Mouse (Mus musculus): ENCODE measurements at regions not wholly inside any gene's neighbourhood (a gene's known extent, or its start where the extent isn't known, plus 50 kb on each side); places are given as distances from the start of the nearest gene placed in this dataset.
"Not testable (repeated sequence)": the region's sequence is repeated elsewhere in the genome, so short reads cannot be mapped to it uniquely, and the experiment has no call there.

GRCm38 (mm10) chr9:82612526-82612925 lies 216.8 kb upstream of the Irak1bp1 start:
- 50% methylated on average over 2 of the region's 2 CpGs for WGBS
- no peaks in the 10 kb centered on the region for H3K36me3 ChIP-seq (replicated peaks; ENCODE audit: control insufficient read depth, insufficient read depth, low read length)

GRCm38 (mm10) chr9:82632411-82632810 lies 196.9 kb upstream of the Irak1bp1 start:
- Histone ChIP-seq H3K36me3 (replicated peaks; ENCODE audit: control insufficient read depth, insufficient read depth, low read length) (no peaks in the 10 kb centered on the region), H3K4me1 (ENCODE audit: control insufficient read depth, insufficient read depth) (peaks cover 6% of the 10 kb centered on the region; the same call in 1 of the 2 replicates), H3K27ac (ENCODE audit: low read depth) (no peak overlapping the region), H3K4me2 (ENCODE audit: low read depth, low read length) (no peak overlapping the region), H3K27me3 (ENCODE audit: control insufficient read depth, insufficient read depth, low read length) (no peaks in the 10 kb centered on the region), H3K9me3 (replicated peaks; ENCODE audit: control insufficient read depth, low read length) (no peaks in the 10 kb centered on the region), H3K4me3 (ENCODE audit: low read depth, low read length) (no peak overlapping the region), H3K9ac (replicated peaks; ENCODE audit: low read depth, low read length) (no peak overlapping the region)
- DNase-seq (ENCODE audit: low spot score) (no peak), ATAC-seq (ENCODE audit: insufficient read depth, low read depth) (no peak)
- WGBS = 22% methylated on average over 3 of the region's 3 CpGs
- TF ChIP-seq CTCF (IDR thresholded peaks at IDR 0.05; ENCODE audit: low read depth) (no peak), EP300 (IDR thresholded peaks at IDR 0.05; ENCODE audit: low read depth) (no peak)

More at GRCm38 (mm10) chr9:82612526-82612925, 216.8 kb upstream of the Irak1bp1 start:
- TF ChIP-seq EP300 (IDR thresholded peaks at IDR 0.05; ENCODE audit: low read depth) (no peak), CTCF (IDR thresholded peaks at IDR 0.05; ENCODE audit: low read depth) (no peak)
- ATAC-seq (ENCODE audit: insufficient read depth, low read depth) (no peak), DNase-seq (ENCODE audit: low spot score) (no peak)
- H3K9me3 ChIP-seq (replicated peaks; ENCODE audit: control insufficient read depth, low read length) = no peaks in the 10 kb centered on the region
- H3K9ac ChIP-seq (replicated peaks; ENCODE audit: low read depth, low read length) = no peak overlapping the region
- no peak overlapping the region for H3K27ac ChIP-seq (ENCODE audit: low read depth)
- H3K4me2 ChIP-seq (ENCODE audit: low read depth, low read length) = no peak overlapping the region
- H3K4me1 ChIP-seq (ENCODE audit: control insufficient read depth, insufficient read depth) = no peaks in the 10 kb centered on the region
- no peaks in the 10 kb centered on the region for H3K27me3 ChIP-seq (ENCODE audit: control insufficient read depth, insufficient read depth, low read length)
- no peak overlapping the region for H3K4me3 ChIP-seq (ENCODE audit: low read depth, low read length)

DNA sequence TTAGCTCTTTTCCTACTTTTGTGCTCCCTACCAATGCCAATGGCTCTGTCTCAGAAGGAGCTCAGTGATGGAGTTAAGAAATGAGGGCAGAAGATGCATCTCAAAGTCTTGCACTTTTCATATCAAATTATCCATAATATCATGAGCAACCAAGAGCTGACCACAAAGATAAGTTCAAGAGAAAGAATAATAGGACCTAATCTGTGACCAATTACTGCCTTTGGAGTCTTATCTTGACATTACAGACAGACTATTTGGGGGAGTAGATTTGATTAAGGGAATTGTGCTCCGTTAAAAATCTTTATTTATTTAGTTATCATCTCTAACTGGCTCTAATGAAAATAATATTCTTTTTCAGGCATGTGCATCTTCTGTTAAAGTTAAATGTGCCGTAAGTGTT lies 189.1 kb upstream of the Irak1bp1 start:
- H3K9me3 ChIP-seq (replicated peaks; ENCODE audit: control insufficient read depth, low read length) = no peaks in the 10 kb centered on the region
- no peaks in the 10 kb centered on the region for H3K27me3 ChIP-seq (ENCODE audit: control insufficient read depth, insufficient read depth, low read length)
- ATAC-seq (ENCODE audit: insufficient read depth, low read depth) (no peak), DNase-seq (ENCODE audit: low spot score) (no peak)
- no peak for TF ChIP-seq CTCF (IDR thresholded peaks at IDR 0.05; ENCODE audit: low read depth)
- TF ChIP-seq EP300 (IDR thresholded peaks at IDR 0.05; ENCODE audit: low read depth) = no peak
- H3K9ac ChIP-seq (replicated peaks; ENCODE audit: low read depth, low read length) = no peak overlapping the region
- no peak overlapping the region for H3K4me3 ChIP-seq (ENCODE audit: low read depth, low read length)
- H3K36me3 ChIP-seq (replicated peaks; ENCODE audit: control insufficient read depth, insufficient read depth, low read length) = no peaks in the 10 kb centered on the region
- 64% methylated on average over 2 of the region's 2 CpGs for WGBS
- H3K27ac ChIP-seq (ENCODE audit: low read depth) = no peak overlapping the region
- no peak overlapping the region for H3K4me2 ChIP-seq (ENCODE audit: low read depth, low read length)
- no peaks in the 10 kb centered on the region for H3K4me1 ChIP-seq (ENCODE audit: control insufficient read depth, insufficient read depth)

DNA sequence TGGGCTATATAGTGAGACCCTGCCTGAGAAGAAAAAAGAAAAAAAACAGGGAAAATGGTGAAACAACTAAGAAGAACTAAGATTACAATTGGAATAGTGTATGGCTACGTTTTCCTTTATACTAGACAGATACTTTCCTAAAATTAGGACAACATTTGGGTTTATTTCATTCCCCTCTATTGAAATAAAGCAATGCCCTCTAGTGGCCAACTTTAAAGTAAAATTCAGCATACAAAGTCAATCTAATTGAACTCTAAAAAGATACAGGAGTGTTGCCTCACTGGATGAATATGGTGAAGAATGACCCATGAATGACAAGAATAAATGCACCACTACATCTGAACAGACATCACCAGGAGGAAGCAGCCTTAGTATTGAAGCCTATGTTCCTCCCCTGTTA lies 185.4 kb upstream of the Irak1bp1 start:
- ATAC-seq (ENCODE audit: insufficient read depth, low read depth) = no peak
- 20% methylated on average over 1 of the region's 1 CpGs for WGBS
- peak; percentile 53 for TF ChIP-seq CTCF (IDR thresholded peaks at IDR 0.05; ENCODE audit: low read depth)
- no peak for TF ChIP-seq EP300 (IDR thresholded peaks at IDR 0.05; ENCODE audit: low read depth)

DNA sequence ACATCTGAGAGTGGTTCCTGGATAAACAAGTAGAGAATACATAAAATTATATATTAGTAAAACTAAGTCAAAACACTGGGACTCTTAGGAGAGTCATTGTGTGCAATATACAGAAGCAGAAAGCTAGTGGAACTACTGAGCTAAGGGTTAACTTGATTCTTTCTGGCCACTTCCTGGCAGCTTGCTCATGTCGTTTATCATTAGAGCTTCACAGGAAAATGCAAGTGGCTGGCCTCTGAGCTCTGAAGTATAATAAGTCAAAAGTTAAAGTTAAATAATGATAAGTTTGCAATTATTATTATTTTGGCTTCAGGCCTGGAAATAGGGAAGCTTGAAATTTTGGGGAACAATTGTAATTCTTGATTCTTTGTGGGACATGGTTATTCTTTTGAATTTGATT lies 173.8 kb upstream of the Irak1bp1 start:
- H3K27me3 ChIP-seq (ENCODE audit: control insufficient read depth, insufficient read depth, low read length); H3K4me3 ChIP-seq (ENCODE audit: low read depth, low read length); H3K9me3 ChIP-seq (replicated peaks; ENCODE audit: control insufficient read depth, low read length); DNase-seq (ENCODE audit: low spot score); H3K4me1 ChIP-seq (ENCODE audit: control insufficient read depth, insufficient read depth); H3K27ac ChIP-seq (ENCODE audit: low read depth); H3K36me3 ChIP-seq (replicated peaks; ENCODE audit: control insufficient read depth, insufficient read depth, low read length); H3K4me2 ChIP-seq (ENCODE audit: low read depth, low read length); H3K9ac ChIP-seq (replicated peaks; ENCODE audit: low read depth, low read length); ATAC-seq (ENCODE audit: insufficient read depth, low read depth): not testable (repeated sequence)
- WGBS = 0% methylated on average over 1 of the region's 1 CpGs

More for the DNA sequence above, 185.4 kb upstream of the Irak1bp1 start:
- H3K9ac ChIP-seq (replicated peaks; ENCODE audit: low read depth, low read length) = no peak overlapping the region
- no peaks in the 10 kb centered on the region for H3K27me3 ChIP-seq (ENCODE audit: control insufficient read depth, insufficient read depth, low read length)
- no peak for DNase-seq (ENCODE audit: low spot score)
- H3K9me3 ChIP-seq (replicated peaks; ENCODE audit: control insufficient read depth, low read length) = no peaks in the 10 kb centered on the region
- H3K4me1 ChIP-seq (ENCODE audit: control insufficient read depth, insufficient read depth) = no peaks in the 10 kb centered on the region
- no peak overlapping the region for H3K27ac ChIP-seq (ENCODE audit: low read depth)
- H3K4me3 ChIP-seq (ENCODE audit: low read depth, low read length) = no peak overlapping the region
- no peak overlapping the region for H3K4me2 ChIP-seq (ENCODE audit: low read depth, low read length)
- no peaks in the 10 kb centered on the region for H3K36me3 ChIP-seq (replicated peaks; ENCODE audit: control insufficient read depth, insufficient read depth, low read length)

DNA sequence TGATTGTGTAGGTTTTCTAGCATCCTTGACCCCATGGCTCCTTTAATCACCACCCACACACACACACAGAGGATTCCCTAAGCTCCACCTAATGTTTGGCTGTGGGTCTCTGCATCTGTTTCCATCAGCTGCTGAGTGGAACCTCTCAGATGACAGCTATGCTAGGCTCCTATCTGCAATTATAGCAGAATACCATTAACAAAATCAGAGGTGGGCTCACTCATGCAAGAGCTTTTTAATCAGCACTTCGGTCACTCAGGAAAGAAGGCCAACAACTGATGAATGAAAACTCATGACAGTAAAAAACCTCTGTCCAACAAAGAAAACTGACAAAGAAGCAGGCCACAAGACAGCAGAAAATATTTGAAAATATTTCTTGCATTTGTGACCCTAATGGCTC lies 147.1 kb upstream of the Irak1bp1 start:
- H3K4me2 ChIP-seq (ENCODE audit: low read depth, low read length) = no peak overlapping the region
- H3K27ac ChIP-seq (ENCODE audit: low read depth) = no peak overlapping the region
- H3K36me3 ChIP-seq (replicated peaks; ENCODE audit: control insufficient read depth, insufficient read depth, low read length) = no peaks in the 10 kb centered on the region
- TF ChIP-seq CTCF (IDR thresholded peaks at IDR 0.05; ENCODE audit: low read depth) = no peak
- TF ChIP-seq EP300 (IDR thresholded peaks at IDR 0.05; ENCODE audit: low read depth) = no peak
- no peak overlapping the region for H3K4me3 ChIP-seq (ENCODE audit: low read depth, low read length)
- DNase-seq (ENCODE audit: low spot score) (no peak), ATAC-seq (ENCODE audit: insufficient read depth, low read depth) (no peak)
- no peak overlapping the region for H3K9ac ChIP-seq (replicated peaks; ENCODE audit: low read depth, low read length)
- no peaks in the 10 kb centered on the region for H3K27me3 ChIP-seq (ENCODE audit: control insufficient read depth, insufficient read depth, low read length)
- 77% methylated on average over 1 of the region's 1 CpGs for WGBS
- no peaks in the 10 kb centered on the region for H3K9me3 ChIP-seq (replicated peaks; ENCODE audit: control insufficient read depth, low read length)
- no peaks in the 10 kb centered on the region for H3K4me1 ChIP-seq (ENCODE audit: control insufficient read depth, insufficient read depth)

Data from heart, postnatal 0 days (tissue).